Mouse (Mus musculus): ENCODE results near the gene Epop. TPM values are rescaled to one million over a fixed set of nuclear protein-coding genes. Genes with fewer than 3 reads are reported as not detected.

The Epop gene
- polyA plus RNA-seq, 1 experiment from 2014 or later = 1.8 TPM

DNA sequence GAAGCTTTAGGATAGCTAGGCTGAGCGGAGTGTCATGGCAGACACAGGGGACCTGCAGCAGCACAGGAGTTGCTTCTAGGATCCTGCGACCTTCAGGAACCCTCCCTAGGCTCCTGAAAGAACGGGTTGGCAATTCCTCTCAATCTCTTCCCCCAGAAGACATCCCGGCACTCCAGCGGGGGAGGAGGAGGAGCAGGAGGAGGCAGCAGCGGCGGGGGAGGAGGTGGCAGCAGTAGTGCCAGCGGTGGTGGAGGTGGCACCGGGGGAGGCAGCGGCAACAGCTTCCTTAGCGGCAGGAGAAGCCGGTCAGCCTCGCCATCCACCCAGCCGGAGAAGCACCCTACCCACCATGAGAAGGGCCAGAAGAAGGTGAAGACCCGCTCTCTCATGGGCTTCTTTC, 39.8 kb upstream of the Epop start:
- Histone ChIP-seq H3K4me2 (replicated peaks) (no peak overlapping the region), H3K4me1 (replicated peaks; ENCODE audit: control insufficient read depth, insufficient read depth, low read length) (peaks cover 24% of the 10 kb centered on the region), H3K36me3 (replicated peaks; ENCODE audit: control insufficient read depth, insufficient read depth) (peaks cover 73% of the 10 kb centered on the region), H3K27ac (no peak overlapping the region), H3K4me3 (replicated peaks; ENCODE audit: low read length) (no peak overlapping the region), H3K9ac (no peak overlapping the region), H3K9me3 (ENCODE audit: control insufficient read depth, low read length) (no peaks in the 10 kb centered on the region), H3K27me3 (ENCODE audit: control insufficient read depth, insufficient read depth, low read length) (no peaks in the 10 kb centered on the region)
- WGBS = 55% methylated on average over 15 of the region's 15 CpGs
- ATAC-seq (ENCODE audit: low FRiP score) (no peak), DNase-seq (ENCODE audit: low spot score) (no peak)

DNA sequence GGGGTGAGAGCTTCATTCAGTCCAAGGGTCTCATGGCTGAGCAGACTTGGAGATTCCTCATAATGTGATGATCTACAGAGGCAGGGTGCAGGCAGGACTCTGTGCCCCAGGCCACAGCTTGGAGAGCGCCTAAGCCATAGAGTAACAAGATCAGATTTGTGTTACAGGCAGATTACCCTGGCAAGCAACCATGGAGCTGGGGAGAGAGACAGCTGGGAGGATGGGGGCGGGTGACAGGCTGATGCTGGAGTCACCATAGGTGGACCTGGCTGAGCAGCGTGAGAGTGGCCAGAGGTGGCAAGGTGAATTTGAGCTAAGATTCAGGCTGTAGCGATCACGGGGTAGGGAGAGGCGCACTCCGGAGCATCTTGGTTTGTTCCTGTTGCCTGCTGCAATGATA, 38.7 kb upstream of the Epop start:
- Histone ChIP-seq H3K9ac (no peak overlapping the region), H3K4me3 (replicated peaks; ENCODE audit: low read length) (no peak overlapping the region), H3K27ac (no peak overlapping the region), H3K27me3 (ENCODE audit: control insufficient read depth, insufficient read depth, low read length) (no peaks in the 10 kb centered on the region), H3K36me3 (replicated peaks; ENCODE audit: control insufficient read depth, insufficient read depth) (peaks cover 62% of the 10 kb centered on the region), H3K4me2 (replicated peaks) (no peak overlapping the region), H3K4me1 (replicated peaks; ENCODE audit: control insufficient read depth, insufficient read depth, low read length) (peaks cover 26% of the 10 kb centered on the region), H3K9me3 (ENCODE audit: control insufficient read depth, low read length) (no peaks in the 10 kb centered on the region)
- DNase-seq (ENCODE audit: low spot score) (no peak), ATAC-seq (ENCODE audit: low FRiP score) (no peak)
- WGBS = 90% methylated on average over 7 of the region's 7 CpGs

DNA sequence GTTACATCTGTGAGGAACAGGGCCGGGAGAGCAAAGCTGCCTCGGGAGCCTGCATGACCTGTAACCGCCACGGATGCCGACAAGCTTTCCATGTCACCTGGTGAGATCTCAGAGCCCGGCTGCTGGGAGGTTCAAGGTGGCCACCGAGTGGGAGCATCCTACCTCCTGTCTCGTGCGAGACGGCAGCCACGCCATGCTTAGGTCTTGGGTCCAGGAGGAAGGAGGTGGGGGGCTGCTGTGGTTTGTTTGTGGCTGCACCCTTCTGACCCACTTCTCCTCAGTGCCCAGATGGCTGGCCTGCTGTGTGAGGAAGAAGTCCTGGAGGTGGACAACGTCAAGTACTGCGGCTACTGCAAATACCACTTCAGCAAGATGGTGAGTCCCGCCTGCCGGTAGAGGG, 37.3 kb upstream of the Epop start:
- Histone ChIP-seq H3K36me3 (replicated peaks; ENCODE audit: control insufficient read depth, insufficient read depth) (peaks cover 48% of the 10 kb centered on the region), H3K9ac (no peak overlapping the region), H3K4me2 (replicated peaks) (no peak overlapping the region), H3K27ac (no peak overlapping the region), H3K27me3 (ENCODE audit: control insufficient read depth, insufficient read depth, low read length) (peaks cover 8% of the 10 kb centered on the region), H3K4me1 (replicated peaks; ENCODE audit: control insufficient read depth, insufficient read depth, low read length) (peaks cover 26% of the 10 kb centered on the region), H3K9me3 (ENCODE audit: control insufficient read depth, low read length) (no peaks in the 10 kb centered on the region), H3K4me3 (replicated peaks; ENCODE audit: low read length) (no peak overlapping the region)
- WGBS = 95% methylated on average over 15 of the region's 15 CpGs
- ATAC-seq (ENCODE audit: low FRiP score) (no peak), DNase-seq (ENCODE audit: low spot score) (no peak)

GRCm38 (mm10) chr11:97666221-97666620, 36.7 kb upstream of the Epop start:
- no peak for ATAC-seq (ENCODE audit: low FRiP score)
- H3K4me2 ChIP-seq (replicated peaks) = no peak overlapping the region
- H3K9ac ChIP-seq = no peak overlapping the region
- WGBS = 92% methylated on average over 7 of the region's 7 CpGs
- H3K27ac ChIP-seq = no peak overlapping the region
- H3K27me3 ChIP-seq (ENCODE audit: control insufficient read depth, insufficient read depth, low read length) = peaks cover 14% of the 10 kb centered on the region
- H3K9me3 ChIP-seq (ENCODE audit: control insufficient read depth, low read length) = no peaks in the 10 kb centered on the region
- no peak overlapping the region for H3K4me3 ChIP-seq (replicated peaks; ENCODE audit: low read length)
- DNase-seq (ENCODE audit: low spot score) = no peak
- peaks cover 42% of the 10 kb centered on the region for H3K36me3 ChIP-seq (replicated peaks; ENCODE audit: control insufficient read depth, insufficient read depth)
- peaks cover 28% of the 10 kb centered on the region for H3K4me1 ChIP-seq (replicated peaks; ENCODE audit: control insufficient read depth, insufficient read depth, low read length)

DNA sequence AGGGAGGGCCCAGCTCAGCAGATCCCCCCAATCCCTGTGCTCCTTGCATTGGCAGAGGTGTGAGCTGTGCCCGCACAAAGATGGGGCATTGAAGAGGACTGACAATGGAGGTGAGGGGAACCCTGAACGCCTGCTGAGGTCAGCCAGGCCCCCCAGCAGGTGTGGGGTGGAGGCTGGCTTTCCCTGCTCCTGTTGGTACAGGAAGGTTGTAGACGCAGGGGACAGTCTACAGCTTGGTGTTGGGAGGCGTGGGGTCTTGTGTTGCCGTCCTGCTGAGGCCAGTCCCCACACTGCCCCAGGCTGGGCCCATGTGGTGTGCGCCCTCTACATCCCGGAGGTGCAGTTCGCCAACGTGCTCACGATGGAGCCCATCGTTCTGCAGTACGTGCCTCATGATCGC, 35.9 kb upstream of the Epop start:
- H3K9me3 ChIP-seq (ENCODE audit: control insufficient read depth, low read length) = no peaks in the 10 kb centered on the region
- WGBS = 85% methylated on average over 13 of the region's 13 CpGs
- peaks cover 19% of the 10 kb centered on the region for H3K27me3 ChIP-seq (ENCODE audit: control insufficient read depth, insufficient read depth, low read length)
- peak overlapping the region; percentile 72 for H3K4me2 ChIP-seq (replicated peaks)
- no peak for ATAC-seq (ENCODE audit: low FRiP score)
- H3K4me1 ChIP-seq (replicated peaks; ENCODE audit: control insufficient read depth, insufficient read depth, low read length) = peaks cover 35% of the 10 kb centered on the region
- H3K27ac ChIP-seq = no peak overlapping the region
- H3K4me3 ChIP-seq (replicated peaks; ENCODE audit: low read length) = no peak overlapping the region
- no peak overlapping the region for H3K9ac ChIP-seq
- DNase-seq (ENCODE audit: low spot score) = no peak
- H3K36me3 ChIP-seq (replicated peaks; ENCODE audit: control insufficient read depth, insufficient read depth) = peaks cover 34% of the 10 kb centered on the region

- no peaks in the 10 kb centered on the region for H3K9me3 ChIP-seq (ENCODE audit: control insufficient read depth, low read length)
- DNase-seq (ENCODE audit: low spot score) = no peak
- peak overlapping the region; percentile 87; the same call in 1 of the 2 replicates for H3K9ac ChIP-seq
- no peak overlapping the region for H3K27ac ChIP-seq
- peaks cover 28% of the 10 kb centered on the region for H3K36me3 ChIP-seq (replicated peaks; ENCODE audit: control insufficient read depth, insufficient read depth)
- no peak for ATAC-seq (ENCODE audit: low FRiP score)
- H3K4me2 ChIP-seq (replicated peaks) = peak overlapping the region; percentile 72
- 32% methylated on average over 6 of the region's 6 CpGs for WGBS
- H3K4me1 ChIP-seq (replicated peaks; ENCODE audit: control insufficient read depth, insufficient read depth, low read length) = peaks cover 32% of the 10 kb centered on the region
- H3K4me3 ChIP-seq (replicated peaks; ENCODE audit: low read length) = peak overlapping the region; percentile 91
- H3K27me3 ChIP-seq (ENCODE audit: control insufficient read depth, insufficient read depth, low read length) = peaks cover 19% of the 10 kb centered on the region
These were observed 35.3 kb upstream of the Epop start for GRCm38 (mm10) chr11:97664771-97665240.

GRCm38 (mm10) chr11:97664339-97664665, 34.8 kb upstream of the Epop start:
- 0% methylated on average over 6 of the region's 8 CpGs for WGBS
- Histone ChIP-seq H3K36me3 (replicated peaks; ENCODE audit: control insufficient read depth, insufficient read depth) (peaks cover 23% of the 10 kb centered on the region), H3K4me1 (replicated peaks; ENCODE audit: control insufficient read depth, insufficient read depth, low read length) (peaks cover 27% of the 10 kb centered on the region), H3K27ac (no peak overlapping the region), H3K4me3 (replicated peaks; ENCODE audit: low read length) (peak overlapping the region; percentile 91), H3K9me3 (ENCODE audit: control insufficient read depth, low read length) (no peaks in the 10 kb centered on the region), H3K27me3 (ENCODE audit: control insufficient read depth, insufficient read depth, low read length) (peaks cover 19% of the 10 kb centered on the region), H3K9ac (peak overlapping the region; percentile 87), H3K4me2 (replicated peaks) (peak overlapping the region; percentile 72)
- DNase-seq (ENCODE audit: low spot score) = no peak
- ATAC-seq (ENCODE audit: low FRiP score) = no peak

- peak overlapping the region; percentile 91 for H3K4me3 ChIP-seq (replicated peaks; ENCODE audit: low read length)
- ATAC-seq (ENCODE audit: low FRiP score) (no peak), DNase-seq (ENCODE audit: low spot score) (no peak)
- H3K9ac ChIP-seq = peak overlapping the region; percentile 87
- peaks cover 27% of the 10 kb centered on the region for H3K4me1 ChIP-seq (replicated peaks; ENCODE audit: control insufficient read depth, insufficient read depth, low read length)
- WGBS = 1% methylated on average over 28 of the region's 57 CpGs
- peak overlapping the region; percentile 72 for H3K4me2 ChIP-seq (replicated peaks)
- H3K36me3 ChIP-seq (replicated peaks; ENCODE audit: control insufficient read depth, insufficient read depth) = peaks cover 17% of the 10 kb centered on the region
- H3K27ac ChIP-seq = peak overlapping the region; percentile 82
- peaks cover 19% of the 10 kb centered on the region for H3K27me3 ChIP-seq (ENCODE audit: control insufficient read depth, insufficient read depth, low read length)
- no peaks in the 10 kb centered on the region for H3K9me3 ChIP-seq (ENCODE audit: control insufficient read depth, low read length)
These were observed 34.2 kb upstream of the Epop start for GRCm38 (mm10) chr11:97663528-97664338.

DNA sequence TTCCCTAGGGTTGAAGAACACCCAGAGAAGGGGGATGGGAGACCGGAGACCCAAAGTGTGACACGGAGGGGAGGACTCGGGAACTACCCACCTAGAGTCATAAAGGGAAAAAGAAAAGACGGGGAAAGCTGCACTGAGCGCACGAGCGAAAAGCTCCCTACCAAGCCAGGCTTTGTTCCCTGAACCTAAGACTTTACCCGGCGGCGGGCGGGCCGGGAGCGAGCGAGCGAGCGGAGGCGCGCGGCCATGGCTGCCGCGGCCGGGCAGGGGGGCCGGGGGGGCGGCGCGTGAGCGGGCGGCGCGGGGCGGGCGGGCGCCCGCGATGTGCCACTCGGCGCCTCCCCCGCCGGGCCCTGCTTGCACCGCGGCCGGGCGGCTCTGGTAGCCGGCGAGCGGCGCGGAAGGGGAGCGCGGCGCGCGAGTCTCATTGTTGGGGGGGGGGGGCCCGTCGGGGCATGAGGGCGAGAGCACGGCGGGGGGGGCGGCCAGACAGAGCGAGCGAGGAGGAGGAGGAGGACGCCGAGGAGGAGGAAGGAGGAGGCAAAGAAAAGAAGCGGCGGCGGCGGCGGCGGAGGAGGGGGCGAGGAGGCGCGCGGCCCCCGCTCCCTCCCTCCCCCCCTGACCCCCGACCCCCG, 33.5 kb upstream of the Epop start, which contains the start of gene Mllt6:
Gene Mllt6, plus strand, starts transcription at position 522 of the 635 bp plus-strand sequence.
- Histone ChIP-seq H3K27me3 (ENCODE audit: control insufficient read depth, insufficient read depth, low read length) (peaks cover 19% of the 10 kb centered on the region), H3K9ac (peak within 1 kb of the TSS; percentile 87), H3K4me1 (replicated peaks; ENCODE audit: control insufficient read depth, insufficient read depth, low read length) (peaks cover 27% of the 10 kb centered on the region), H3K9me3 (ENCODE audit: control insufficient read depth, low read length) (no peaks in the 10 kb centered on the region), H3K27ac (peak within 1 kb of the TSS; percentile 82), H3K36me3 (replicated peaks; ENCODE audit: control insufficient read depth, insufficient read depth) (peaks cover 10% of the 10 kb centered on the region), H3K4me3 (replicated peaks; ENCODE audit: low read length) (peak within 1 kb of the TSS; percentile 91), H3K4me2 (replicated peaks) (peak within 1 kb of the TSS; percentile 72)
- ATAC-seq (ENCODE audit: low FRiP score) (peak; percentile 61), DNase-seq (ENCODE audit: low spot score) (peak; percentile 87)
- 0% methylated on average over 15 of the region's 76 CpGs for WGBS
